Mouse (Mus musculus) CD8-positive naive resting alpha-beta T cell, adult 2 months (primary cell): ENCODE measurements around the gene Exoc8.

Experiments used
- DNase-seq, 2 experiments: peaks; one replicate each; pipeline ENCODE4 v3.0.0; 2022; ENCODE audit warnings: low read depth in 2 of 2, low spot score in 2 of 2

Gene Exoc8

GRCm38 (mm10) chr8:124859466-124859865 is 38.0 kb downstream of the Exoc8 start:
- DNase-seq, result peak in 1 of 2 experiments; percentile 16

GRCm38 (mm10) chr8:124853511-124853910 is 44.0 kb downstream of the Exoc8 start:
- DNase-seq, result no peak

- DNase-seq, result no peak
Measured at GRCm38 (mm10) chr8:124845573-124845972, 51.9 kb downstream of the Exoc8 start.

- no peak for DNase-seq
Measured at GRCm38 (mm10) chr8:124845131-124845530, 52.4 kb downstream of the Exoc8 start.
